Mouse (Mus musculus): ENCODE measurements around the gene Slc24a2.

Gene Slc24a2

DNA sequence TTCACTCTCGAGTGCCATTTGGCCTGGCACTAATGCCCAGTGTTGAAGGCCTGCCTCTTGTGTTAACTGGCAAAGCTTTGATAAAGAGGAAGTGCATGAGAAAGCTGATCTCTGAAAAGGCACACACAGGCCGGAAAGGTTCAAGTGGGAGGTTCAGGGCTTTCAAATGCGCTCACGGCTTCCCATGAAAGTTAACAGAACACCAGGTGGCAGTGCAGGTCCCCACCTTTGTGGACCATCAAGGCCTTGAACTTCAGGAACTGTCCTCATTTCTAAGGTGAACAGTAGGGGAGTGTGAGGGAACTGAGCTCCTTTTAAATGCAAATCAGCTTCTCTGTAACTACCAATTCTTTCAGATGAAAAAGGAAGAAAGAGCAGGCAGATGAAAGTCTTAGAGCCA, 110.5 kb downstream of the Slc24a2 start:
- DNase-seq (ENCODE audit: low read depth in 2 of 2, low spot score in 2 of 2) = no peak

DNA sequence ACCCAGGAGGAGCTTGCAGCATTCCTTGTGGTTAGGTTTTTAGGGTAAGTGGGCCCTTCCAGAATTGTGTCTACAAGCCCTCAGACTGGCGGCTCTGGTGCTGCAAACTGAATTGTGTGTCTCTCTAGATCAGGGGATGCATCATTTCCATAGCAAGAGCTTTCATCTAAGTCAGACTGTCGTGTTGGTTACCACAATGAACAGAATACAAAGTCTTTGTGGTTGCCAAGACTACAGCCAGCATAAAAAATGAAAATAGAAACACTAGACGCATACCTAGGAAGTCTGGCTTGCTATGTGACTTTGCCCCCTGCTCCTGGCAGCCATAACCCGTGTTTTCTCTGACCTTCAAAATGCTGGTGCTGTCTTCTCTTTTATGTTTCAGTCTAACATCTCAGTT, 114.6 kb downstream of the Slc24a2 start:
- no peak for DNase-seq (ENCODE audit: low read depth in 2 of 2, low spot score in 2 of 2)

GRCm38 (mm10) chr4:87109331-87110059, 120.8 kb downstream of the Slc24a2 start:
- no peak for DNase-seq (ENCODE audit: low read depth in 2 of 2, low spot score in 2 of 2)

- no peak for DNase-seq (ENCODE audit: low read depth in 2 of 2, low spot score in 2 of 2)
Measured at GRCm38 (mm10) chr4:87100936-87101335, 129.3 kb downstream of the Slc24a2 start.

- DNase-seq (ENCODE audit: low read depth in 2 of 2, low spot score in 2 of 2) = no peak
Measured at GRCm38 (mm10) chr4:87096186-87096585, 134.1 kb downstream of the Slc24a2 start.

DNA sequence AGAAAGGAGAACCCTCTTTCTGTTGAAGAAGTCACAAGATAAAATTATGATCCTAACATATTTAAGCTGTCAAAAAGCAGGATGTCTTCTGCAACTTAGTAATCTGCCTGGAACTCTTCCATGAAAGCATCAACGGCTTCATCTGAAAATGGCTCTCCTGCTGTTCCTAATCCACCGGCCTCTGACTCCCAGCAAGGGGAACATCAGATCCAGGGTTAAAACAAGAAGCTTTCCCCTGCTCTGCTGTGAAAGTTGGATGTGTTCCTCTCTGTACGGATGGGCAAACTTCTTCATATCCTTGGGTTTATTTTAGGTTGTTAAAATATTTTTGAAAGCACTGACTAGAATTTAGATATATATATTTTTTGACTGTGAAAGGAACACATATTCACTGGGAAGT, 136.7 kb downstream of the Slc24a2 start:
- DNase-seq (ENCODE audit: low read depth in 2 of 2, low spot score in 2 of 2) = no peak

- no peak for DNase-seq (ENCODE audit: low read depth in 2 of 2, low spot score in 2 of 2)
Measured at GRCm38 (mm10) chr4:87090841-87091240, 139.4 kb downstream of the Slc24a2 start.

- no peak for DNase-seq (ENCODE audit: low read depth in 2 of 2, low spot score in 2 of 2)
Measured at GRCm38 (mm10) chr4:87088713-87089112, 141.6 kb downstream of the Slc24a2 start.

DNA sequence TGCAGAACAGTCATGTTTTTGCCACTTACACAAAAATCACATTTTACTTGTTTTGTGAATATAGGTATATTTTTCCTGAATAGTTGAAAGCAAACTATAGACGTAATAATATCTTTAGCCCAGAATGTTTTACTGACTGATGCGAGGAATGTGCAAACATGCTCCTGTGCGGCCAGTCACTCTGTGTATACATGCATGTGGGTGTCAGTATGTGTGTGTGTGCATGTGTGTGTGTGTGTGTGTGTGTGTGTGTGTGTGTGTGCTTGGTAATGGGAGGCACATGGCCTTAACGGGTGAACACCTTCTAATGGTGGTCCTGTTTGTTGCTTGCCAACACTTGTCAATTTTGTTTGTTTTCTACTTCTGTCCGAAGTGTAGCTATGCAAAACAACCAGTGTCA, 142.7 kb downstream of the Slc24a2 start:
- DNase-seq (ENCODE audit: low read depth in 2 of 2, low spot score in 2 of 2) = no peak

DNA sequence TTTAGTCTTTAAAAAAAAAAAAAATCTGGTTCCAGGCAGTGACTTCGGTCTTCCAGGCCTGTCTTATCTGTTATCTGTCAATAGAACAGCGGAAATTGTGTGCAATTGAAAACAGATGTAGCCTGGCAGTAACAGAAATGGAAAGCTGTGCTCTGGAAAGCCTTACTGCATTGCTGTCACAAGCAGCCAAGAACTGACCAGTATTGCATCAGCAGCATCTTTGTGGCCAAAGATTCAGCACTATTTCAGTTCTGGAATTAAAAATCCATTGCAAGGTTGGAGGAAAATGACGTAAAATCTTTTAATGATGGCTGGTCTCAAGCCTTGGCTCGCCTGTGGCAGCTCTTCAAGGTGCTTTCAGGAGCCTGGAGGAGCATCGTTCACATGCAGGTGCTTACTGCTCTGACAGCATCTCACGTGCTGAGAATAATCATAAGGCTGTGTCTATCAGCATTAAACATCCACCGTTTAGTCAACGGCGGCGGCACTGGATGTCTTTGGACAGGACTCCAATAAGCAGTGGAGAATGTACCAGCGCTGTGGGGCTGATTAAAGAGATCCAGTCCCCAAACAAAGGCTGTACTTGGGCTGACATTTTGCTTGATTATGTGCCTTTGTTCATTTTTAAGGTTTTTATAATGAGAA, 143.2 kb downstream of the Slc24a2 start:
- DNase-seq (ENCODE audit: low read depth in 2 of 2, low spot score in 2 of 2) = no peak

DNA sequence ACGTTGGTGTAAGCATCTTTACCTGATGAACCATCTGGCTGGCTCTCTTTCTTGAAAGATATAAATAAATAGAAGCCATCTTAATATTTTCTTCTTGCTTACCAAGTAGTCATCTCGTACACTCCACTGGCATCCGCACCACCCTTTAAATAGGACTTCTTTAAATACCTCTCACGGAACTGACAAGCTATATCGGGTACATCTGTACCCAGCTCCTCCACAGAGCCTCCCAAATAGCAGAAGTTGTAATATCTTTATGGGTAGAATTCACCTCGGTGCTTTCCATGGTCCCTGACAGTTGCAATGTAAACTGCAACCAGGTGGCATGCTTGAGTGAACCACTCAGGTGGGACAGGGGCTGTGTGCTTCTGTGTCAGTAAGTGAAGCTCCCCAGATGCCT, 149.0 kb downstream of the Slc24a2 start:
- no peak for DNase-seq (ENCODE audit: low read depth in 2 of 2, low spot score in 2 of 2)

GRCm38 (mm10) chr4:87079305-87079704, 151.0 kb downstream of the Slc24a2 start:
- no peak for DNase-seq (ENCODE audit: low read depth in 2 of 2, low spot score in 2 of 2)

DNA sequence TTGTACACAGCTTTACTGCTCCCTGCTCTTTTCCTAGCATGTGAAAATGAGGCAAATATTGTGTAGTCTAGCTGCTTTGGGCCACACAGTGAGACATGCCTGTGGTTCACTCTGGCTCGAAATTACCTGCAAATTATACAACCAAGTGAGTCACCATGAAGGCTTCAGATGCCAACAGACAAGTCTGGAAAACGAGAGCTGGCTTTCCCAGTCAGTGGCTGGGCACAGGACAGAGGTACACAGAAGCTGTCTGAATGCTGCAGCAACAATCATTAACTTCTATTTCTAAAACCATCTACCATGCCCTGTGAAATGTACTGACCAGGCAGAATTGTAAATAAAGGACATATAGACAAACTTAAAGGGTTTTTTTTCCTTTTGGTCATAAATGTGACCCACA, 151.6 kb downstream of the Slc24a2 start:
- no peak for DNase-seq (ENCODE audit: low read depth in 2 of 2, low spot score in 2 of 2)

GRCm38 (mm10) chr4:87075761-87076160, 154.5 kb downstream of the Slc24a2 start:
- DNase-seq (ENCODE audit: low read depth in 2 of 2, low spot score in 2 of 2) = no peak

DNA sequence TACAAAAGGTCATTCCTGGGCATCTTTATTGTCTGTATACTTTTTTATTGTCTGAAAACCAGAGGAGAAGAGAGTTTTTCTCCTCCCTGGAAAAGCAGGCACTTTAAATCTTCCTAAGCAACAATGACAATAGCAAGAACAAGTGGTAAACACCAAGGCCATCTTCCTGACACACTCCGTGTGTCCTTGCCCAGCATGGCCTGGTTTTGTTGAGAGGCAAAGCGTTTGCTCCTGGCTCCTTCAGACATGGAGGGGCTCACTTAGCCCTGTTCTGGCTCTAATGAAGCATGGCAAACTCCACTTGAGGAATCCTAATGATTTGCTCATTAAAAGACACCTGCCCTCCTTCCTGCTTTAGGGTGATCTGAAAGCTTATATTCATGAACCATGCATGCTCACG, 162.2 kb downstream of the Slc24a2 start:
- no peak for DNase-seq (ENCODE audit: low read depth in 2 of 2, low spot score in 2 of 2)

GRCm38 (mm10) chr4:87065227-87065626, 165.1 kb downstream of the Slc24a2 start:
- DNase-seq (ENCODE audit: low read depth in 2 of 2, low spot score in 2 of 2) = no peak

DNA sequence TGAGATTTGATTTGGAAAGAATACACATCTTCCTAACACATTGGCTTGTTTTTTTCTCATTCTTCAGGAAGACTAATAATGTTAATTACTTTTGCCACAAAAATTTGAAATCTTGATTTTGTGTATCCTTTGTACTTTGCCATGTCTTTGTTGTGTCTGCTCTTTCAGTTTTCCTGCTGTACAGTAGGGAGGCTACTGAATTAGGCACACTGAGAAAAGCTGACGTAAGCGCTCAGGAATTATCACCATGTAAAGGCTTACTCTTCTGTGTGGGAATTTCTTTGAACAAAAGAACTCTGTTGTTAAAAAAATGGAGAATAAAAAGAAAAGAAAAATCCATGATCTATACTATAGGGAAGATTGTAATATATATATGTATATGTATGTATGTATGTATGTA, 165.7 kb downstream of the Slc24a2 start:
- no peak for DNase-seq (ENCODE audit: low read depth in 2 of 2, low spot score in 2 of 2)

DNA sequence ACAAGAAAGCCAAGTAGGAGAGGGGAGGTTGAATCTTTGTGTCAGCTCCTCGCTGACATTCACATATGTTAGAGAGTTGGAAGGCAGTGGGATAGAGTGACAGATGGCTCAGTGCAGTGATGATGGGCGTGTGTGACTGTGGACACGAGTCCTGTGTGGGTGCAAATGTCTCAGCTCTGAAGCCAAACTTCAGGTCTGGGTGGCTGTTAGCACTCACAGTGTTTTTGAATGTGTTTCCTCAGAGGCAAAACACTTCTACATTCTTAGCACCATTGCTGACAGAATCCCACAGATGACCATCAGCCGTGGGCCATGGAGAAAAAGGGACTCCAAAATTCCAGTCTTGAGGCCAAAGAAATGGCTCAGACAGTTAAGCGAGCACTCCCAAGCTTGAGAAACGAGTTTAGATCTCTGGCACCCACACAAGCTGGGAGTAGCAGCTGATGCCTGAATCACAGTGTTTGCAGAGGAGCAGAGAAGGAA, 167.5 kb downstream of the Slc24a2 start:
- DNase-seq (ENCODE audit: low read depth in 2 of 2, low spot score in 2 of 2) = no peak

GRCm38 (mm10) chr4:87061696-87062095, 168.6 kb downstream of the Slc24a2 start:
- no peak for DNase-seq (ENCODE audit: low read depth in 2 of 2, low spot score in 2 of 2)

DNA sequence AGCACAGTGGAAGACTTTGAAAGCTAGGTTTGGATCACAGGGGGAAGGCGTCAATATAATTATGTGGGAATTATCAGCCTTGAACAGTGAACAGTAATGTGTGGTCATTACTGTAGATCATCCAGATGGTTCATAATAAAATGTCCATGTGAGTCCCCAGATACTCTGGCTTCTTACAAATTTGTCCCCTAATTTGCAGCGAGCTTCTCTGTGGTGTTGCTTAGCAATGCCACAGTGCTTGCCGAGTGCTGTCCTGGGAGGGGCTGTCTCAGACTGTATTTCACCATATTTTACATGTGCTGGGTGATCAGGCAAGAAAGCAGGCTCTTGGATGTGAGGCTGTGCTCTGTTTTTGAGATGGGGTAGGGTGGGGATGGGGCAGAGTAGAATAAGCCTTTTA, 172.7 kb downstream of the Slc24a2 start:
- DNase-seq (ENCODE audit: low read depth in 2 of 2, low spot score in 2 of 2) = no peak

DNA sequence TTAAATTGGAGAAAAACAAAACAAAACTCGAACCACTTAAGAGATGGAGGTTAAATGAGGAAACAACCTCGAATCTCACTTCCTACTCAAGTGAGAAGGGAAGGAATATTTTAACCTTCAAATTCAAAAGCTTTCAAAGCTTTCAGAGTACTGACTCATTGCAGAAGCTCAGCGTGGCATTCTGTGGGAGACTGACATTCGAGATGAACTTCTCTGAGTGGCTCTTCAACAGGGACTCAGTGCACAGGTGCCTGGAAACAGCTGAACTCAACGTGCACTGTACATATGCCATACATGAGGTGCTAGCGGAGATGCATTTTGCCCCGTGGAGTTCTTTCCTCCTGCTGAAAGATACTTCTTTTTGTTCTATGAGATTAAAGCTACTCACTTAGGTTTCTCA, 174.5 kb downstream of the Slc24a2 start:
- no peak for DNase-seq (ENCODE audit: low read depth in 2 of 2, low spot score in 2 of 2)

DNA sequence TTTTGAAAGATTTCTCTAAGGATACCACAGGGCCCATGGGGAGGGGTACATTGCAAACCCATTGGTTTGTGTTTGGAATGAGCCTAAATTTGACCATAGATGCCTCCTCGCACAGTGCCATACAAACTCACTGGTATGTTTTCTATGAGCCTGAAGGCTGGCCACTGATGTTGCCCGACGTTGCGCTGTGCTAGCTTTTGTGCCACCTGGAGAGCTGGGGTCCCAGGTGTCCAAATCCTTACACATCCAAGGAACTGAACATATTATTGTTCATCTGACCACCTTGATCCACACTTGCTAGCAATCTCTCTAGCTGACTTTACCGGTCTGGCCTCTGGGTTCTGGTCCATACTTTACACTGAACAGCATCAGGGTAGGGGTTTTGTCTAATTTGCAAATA, 177.4 kb downstream of the Slc24a2 start:
- DNase-seq (ENCODE audit: low read depth in 2 of 2, low spot score in 2 of 2) = no peak

GRCm38 (mm10) chr4:87049061-87049460, 181.2 kb downstream of the Slc24a2 start:
- no peak for DNase-seq (ENCODE audit: low read depth in 2 of 2, low spot score in 2 of 2)

Data from CD8-positive naive resting alpha-beta T cell, adult 2 months (primary cell).